Mouse (Mus musculus): ENCODE data around the gene Pramel1. TPM values are rescaled to one million over a fixed set of nuclear protein-coding genes. Genes with fewer than 3 reads are reported as not detected.
A peak's percentile ranks its signal among the peaks of the same experiment; 100 is the strongest.
"Not testable (repeated sequence)": the region's sequence is repeated elsewhere in the genome, so short reads cannot be mapped to it uniquely, and the experiment has no call there.

Gene Pramel1
- polyA plus RNA-seq, 1 experiment = not detected

DNA sequence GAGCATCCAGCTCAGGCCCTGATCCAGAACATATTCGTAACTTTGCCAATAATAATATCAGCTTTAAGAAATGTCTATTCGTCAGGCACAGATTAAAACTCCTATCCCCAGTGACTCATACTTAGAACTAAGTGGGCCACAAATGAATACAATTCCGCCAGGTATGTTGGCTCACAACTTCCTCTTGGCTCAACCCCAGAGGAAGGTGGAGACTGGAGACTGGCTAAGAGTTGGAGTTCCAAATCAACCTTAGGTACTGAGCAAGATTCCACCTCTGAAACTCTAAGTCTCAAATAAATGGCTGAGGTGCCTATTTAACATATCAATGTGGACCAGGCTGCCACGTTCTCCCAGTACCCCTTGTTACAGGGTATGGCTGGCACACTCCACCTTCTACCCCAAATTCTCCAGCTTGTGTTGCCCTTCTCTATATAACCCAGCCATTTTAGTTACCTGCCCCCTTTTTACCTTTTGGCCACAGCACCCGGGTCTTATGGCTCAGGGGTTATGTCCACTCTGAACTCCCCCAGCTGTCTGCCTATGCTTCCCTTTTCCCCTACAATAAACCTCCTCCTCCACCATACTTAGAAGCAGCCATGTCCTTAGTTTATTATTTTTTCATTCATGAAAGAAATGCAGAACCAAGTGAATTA, 17.5 kb downstream of the Pramel1 start:
- Histone ChIP-seq H3K27ac (ENCODE audit: insufficient read depth, low read depth, low read length) (0 out of 2 replicates have a peak overlapping the region, but pooled peaks have one; percentile 27), H3K27me3 (replicated peaks; ENCODE audit: control insufficient read depth, insufficient read depth, low read length) (no peaks in the 10 kb centered on the region), H3K36me3 (ENCODE audit: control insufficient read depth, insufficient read depth, low read length) (no peaks in the 10 kb centered on the region), H3K4me1 (ENCODE audit: control insufficient read depth, insufficient read depth, low read length) (no peaks in the 10 kb centered on the region), H3K4me3 (ENCODE audit: insufficient read depth, low read depth, low read length) (peak overlapping the region; percentile 38)
- DNase-seq = no peak
- WGBS = 66% methylated on average over 5 of the region's 5 CpGs
- no peak for TF ChIP-seq POLR2A (IDR thresholded peaks at IDR 0.05; ENCODE audit: low read depth, low read length)
- TF ChIP-seq CTCF (conservative IDR thresholded peaks at IDR 0.05; ENCODE audit: insufficient read depth, insufficient read length, low read depth, low read length) = no peak

- WGBS = under 1% methylated on average over 50 of the region's 50 CpGs
- peak within 1 kb of the TSS; percentile 84 for H3K27ac ChIP-seq (ENCODE audit: insufficient read depth, low read depth, low read length)
- TF ChIP-seq CTCF (conservative IDR thresholded peaks at IDR 0.05; ENCODE audit: insufficient read depth, insufficient read length, low read depth, low read length) = no peak
- H3K36me3 ChIP-seq (ENCODE audit: control insufficient read depth, insufficient read depth, low read length) = no peaks in the 10 kb centered on the region; the same call in 1 of the 2 replicates
- no peaks in the 10 kb centered on the region for H3K4me1 ChIP-seq (ENCODE audit: control insufficient read depth, insufficient read depth, low read length)
- peak; percentile 97 for DNase-seq
- H3K27me3 ChIP-seq (replicated peaks; ENCODE audit: control insufficient read depth, insufficient read depth, low read length) = no peaks in the 10 kb centered on the region
- peak within 1 kb of the TSS; percentile 83 for H3K4me3 ChIP-seq (ENCODE audit: insufficient read depth, low read depth, low read length)
These were observed 18.2 kb downstream of the Pramel1 start, which contains the start of gene Pramef8 for GRCm38 (mm10) chr4:143412219-143413092. Gene Pramef8, plus strand, starts transcription at chr4:143412426.

GRCm38 (mm10) chr4:143413621-143414020, 19.4 kb downstream of the Pramel1 start:
- WGBS = 92% methylated on average over 1 of the region's 1 CpGs
- Histone ChIP-seq H3K4me3 (ENCODE audit: insufficient read depth, low read depth, low read length) (no peak overlapping the region), H3K4me1 (ENCODE audit: control insufficient read depth, insufficient read depth, low read length) (no peaks in the 10 kb centered on the region), H3K36me3 (ENCODE audit: control insufficient read depth, insufficient read depth, low read length) (peaks cover under 1% of the 10 kb centered on the region), H3K27ac (ENCODE audit: insufficient read depth, low read depth, low read length) (no peak overlapping the region), H3K27me3 (replicated peaks; ENCODE audit: control insufficient read depth, insufficient read depth, low read length) (no peaks in the 10 kb centered on the region)
- no peak for TF ChIP-seq CTCF (conservative IDR thresholded peaks at IDR 0.05; ENCODE audit: insufficient read depth, insufficient read length, low read depth, low read length)
- TF ChIP-seq POLR2A (IDR thresholded peaks at IDR 0.05; ENCODE audit: low read depth, low read length) = no peak
- no peak for DNase-seq

DNA sequence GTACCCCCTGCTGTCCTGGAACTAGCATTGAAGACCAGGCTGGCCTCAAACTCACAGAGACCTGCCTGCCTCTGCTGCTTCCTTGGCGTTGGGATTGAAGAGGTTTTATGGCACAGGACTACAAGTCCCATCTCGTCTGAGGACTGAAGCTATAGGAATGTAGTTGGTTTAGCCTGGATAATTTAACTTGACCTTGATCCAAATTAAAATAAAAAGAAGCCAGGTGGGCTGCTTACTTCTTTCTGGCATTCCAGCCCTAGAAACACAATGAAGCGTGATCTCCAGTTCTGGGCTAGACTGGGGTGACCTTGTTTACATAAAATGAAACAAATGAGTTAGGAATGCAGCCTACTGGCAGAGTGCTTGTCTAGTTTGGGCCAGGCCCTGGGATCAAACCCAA, 19.9 kb downstream of the Pramel1 start:
- Histone ChIP-seq H3K4me3 (ENCODE audit: insufficient read depth, low read depth, low read length) (no peak overlapping the region), H3K27me3 (replicated peaks; ENCODE audit: control insufficient read depth, insufficient read depth, low read length) (no peaks in the 10 kb centered on the region), H3K27ac (ENCODE audit: insufficient read depth, low read depth, low read length) (no peak overlapping the region), H3K36me3 (ENCODE audit: control insufficient read depth, insufficient read depth, low read length) (peaks cover 4% of the 10 kb centered on the region), H3K4me1 (ENCODE audit: control insufficient read depth, insufficient read depth, low read length) (no peaks in the 10 kb centered on the region)
- DNase-seq = no peak
- 92% methylated on average over 3 of the region's 3 CpGs for WGBS
- TF ChIP-seq POLR2A (IDR thresholded peaks at IDR 0.05; ENCODE audit: low read depth, low read length) (no peak), CTCF (conservative IDR thresholded peaks at IDR 0.05; ENCODE audit: insufficient read depth, insufficient read length, low read depth, low read length) (no peak)

DNA sequence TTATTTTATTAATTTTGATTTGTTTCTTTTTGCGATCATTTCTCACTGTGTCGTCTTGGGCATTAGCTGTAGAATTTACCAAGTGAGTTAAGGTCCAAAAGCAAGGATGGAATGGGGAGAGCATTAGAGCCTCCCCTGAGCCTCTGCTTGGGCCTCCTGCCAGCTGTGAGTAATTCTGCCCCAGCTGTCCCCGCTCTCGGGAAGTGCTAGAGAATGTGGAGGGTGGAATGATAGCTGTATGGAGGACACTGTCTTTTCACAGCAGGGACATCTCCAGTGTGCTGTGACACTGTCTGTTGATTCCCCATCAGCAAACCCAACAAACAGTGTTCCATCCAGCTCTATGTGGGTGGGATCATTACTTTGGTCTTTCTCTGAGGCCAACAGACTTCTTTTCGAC, 32.5 kb downstream of the Pramel1 start:
- DNase-seq; H3K27ac ChIP-seq (ENCODE audit: insufficient read depth, low read depth, low read length): not testable (repeated sequence)
- WGBS = 67% methylated on average over 5 of the region's 5 CpGs

More for the DNA sequence above, 32.5 kb downstream of the Pramel1 start:
- not testable (repeated sequence) for H3K36me3 ChIP-seq (ENCODE audit: control insufficient read depth, insufficient read depth, low read length); H3K4me1 ChIP-seq (ENCODE audit: control insufficient read depth, insufficient read depth, low read length); H3K27me3 ChIP-seq (replicated peaks; ENCODE audit: control insufficient read depth, insufficient read depth, low read length); H3K4me3 ChIP-seq (ENCODE audit: insufficient read depth, low read depth, low read length)

Other genes with a start within 250 kb of the Pramel1 start
- 10.1 and 13.9 TPM in 2 replicates for gene Prdm2, start 181.4 kb upstream of the Pramel1 start, polyA plus RNA-seq (2012; rRNA removed)
- 3.2 and 4.5 TPM in 2 replicates for gene Pdpn, start 94.9 kb upstream of the Pramel1 start, polyA plus RNA-seq (2012; rRNA removed)
- gene Lrrc38, start 44.7 kb upstream of the Pramel1 start, polyA plus RNA-seq (2012; rRNA removed) = 0.04 and 0.06 TPM in 2 replicates
- 5.1 and 5.7 TPM in 2 replicates for gene Pramef8, start 18.0 kb downstream of the Pramel1 start, polyA plus RNA-seq (2012; rRNA removed)
- gene Oog4, start 55.9 kb downstream of the Pramel1 start, polyA plus RNA-seq (2012; rRNA removed) = not detected in 2 replicates
- gene Gm13043, start 116.9 kb downstream of the Pramel1 start, polyA plus RNA-seq (2012; rRNA removed) = not detected in 2 replicates
- gene Gm13040, start 141.5 kb downstream of the Pramel1 start, polyA plus RNA-seq (2012; rRNA removed) = not detected in 2 replicates
- gene BC080695, start 157.3 kb downstream of the Pramel1 start, polyA plus RNA-seq (2012; rRNA removed) = not detected in 2 replicates
- gene Gm13057, start 157.3 kb downstream of the Pramel1 start, polyA plus RNA-seq (2012; rRNA removed) = not detected in 2 replicates
- not detected in 2 replicates for gene Gm13083, start 220.6 kb downstream of the Pramel1 start, polyA plus RNA-seq (2012; rRNA removed)

Data from kidney, adult 2 months (tissue).